Mouse (Mus musculus) frontal cortex, adult (tissue): ENCODE measurements around the gene Itgb5.

ENCODE experiments used
- ATAC-seq: cut with Nextera tagmentation; 2 replicates; pipeline ENCODE4 v1.9.2; 2017; ENCODE audit warnings: mild to moderate bottlenecking, moderate library complexity, mixed read lengths; ENCODE audit not compliant: low TSS enrichment

Itgb5 gene

GRCm38 (mm10) chr16:33832057-33832456 is 2.6 kb downstream of the Itgb5 start:
- no peak for ATAC-seq

- no peak for ATAC-seq
Observed at GRCm38 (mm10) chr16:33832728-33833428, 3.4 kb downstream of the Itgb5 start.

GRCm38 (mm10) chr16:33833429-33833753 is 3.9 kb downstream of the Itgb5 start:
- no peak for ATAC-seq

- peak; percentile 31; the same call in 1 of the 2 replicates for ATAC-seq
Observed at GRCm38 (mm10) chr16:33833781-33834482, 4.5 kb downstream of the Itgb5 start.

- ATAC-seq = no peak
Observed at GRCm38 (mm10) chr16:33836676-33837075, 7.2 kb downstream of the Itgb5 start.

- no peak for ATAC-seq
Observed at GRCm38 (mm10) chr16:33837191-33837590, 7.7 kb downstream of the Itgb5 start.

- ATAC-seq = no peak
Observed at GRCm38 (mm10) chr16:33840616-33841015, 11.2 kb downstream of the Itgb5 start.

- no peak for ATAC-seq
Observed at GRCm38 (mm10) chr16:33842081-33842880, 12.8 kb downstream of the Itgb5 start.

- no peak for ATAC-seq
Observed at GRCm38 (mm10) chr16:33844150-33844611, 14.7 kb downstream of the Itgb5 start.

- no peak for ATAC-seq
Observed at GRCm38 (mm10) chr16:33844866-33845265, 15.4 kb downstream of the Itgb5 start.

- no peak for ATAC-seq
Observed at GRCm38 (mm10) chr16:33853271-33853670, 23.8 kb downstream of the Itgb5 start.

- ATAC-seq = no peak
Observed at GRCm38 (mm10) chr16:33858766-33859165, 29.3 kb downstream of the Itgb5 start.

GRCm38 (mm10) chr16:33859380-33859779 is 29.9 kb downstream of the Itgb5 start:
- no peak for ATAC-seq

GRCm38 (mm10) chr16:33859988-33860700 is 30.7 kb downstream of the Itgb5 start:
- ATAC-seq = peak; percentile 84

GRCm38 (mm10) chr16:33862406-33862805 is 32.9 kb downstream of the Itgb5 start:
- ATAC-seq = no peak

- ATAC-seq = no peak
Observed at GRCm38 (mm10) chr16:33863208-33863751, 33.8 kb downstream of the Itgb5 start.

- ATAC-seq = no peak
Observed at GRCm38 (mm10) chr16:33870224-33870785, 40.8 kb downstream of the Itgb5 start.

GRCm38 (mm10) chr16:33870988-33871758 is 41.7 kb downstream of the Itgb5 start:
- ATAC-seq = no peak

- peak; percentile 62 for ATAC-seq
Observed at GRCm38 (mm10) chr16:33871865-33872443, 42.5 kb downstream of the Itgb5 start.

GRCm38 (mm10) chr16:33873282-33873681 is 43.8 kb downstream of the Itgb5 start:
- no peak for ATAC-seq
